Mouse (Mus musculus) brain, embryonic 14.5 days (tissue): Measurements from ENCODE around the gene Cnrip1.

Experiments
- CTCF ChIP-seq: fragments of 200-500 bp; IDR thresholded peaks from 2 replicates; pipeline ENCODE4 v1.5.1; 2012; ENCODE audit warnings: inconsistent platforms, mild to moderate bottlenecking, moderate library complexity, borderline replicate concordance; ENCODE audit not compliant: insufficient read depth, insufficient read length; ENCODE audit errors: extremely low read depth
- POLR2A ChIP-seq: fragments of 200-500 bp; IDR thresholded peaks from 2 replicates; pipeline ENCODE4 v1.6.1; 2012; ENCODE audit warnings: mild to moderate bottlenecking, inconsistent platforms, borderline replicate concordance; ENCODE audit not compliant: poor library complexity, insufficient read depth, insufficient read length, severe bottlenecking; ENCODE audit errors: extremely low read depth

- TF ChIP-seq CTCF (no peak), POLR2A (no peak)
Observed at GRCm38 (mm10) chr11:17112419-17113090, 61.2 kb downstream of the Cnrip1 start.
